Mouse (Mus musculus): ENCODE measurements at regions not wholly inside any gene's neighbourhood (a gene's known extent, or its start where the extent isn't known, plus 50 kb on each side); places are given as distances from the start of the nearest gene placed in this dataset. TPM values are rescaled to one million over a fixed set of nuclear protein-coding genes. Genes with fewer than 3 reads are reported as not detected.
A peak's percentile ranks its signal among the peaks of the same experiment; 100 is the strongest.

DNA sequence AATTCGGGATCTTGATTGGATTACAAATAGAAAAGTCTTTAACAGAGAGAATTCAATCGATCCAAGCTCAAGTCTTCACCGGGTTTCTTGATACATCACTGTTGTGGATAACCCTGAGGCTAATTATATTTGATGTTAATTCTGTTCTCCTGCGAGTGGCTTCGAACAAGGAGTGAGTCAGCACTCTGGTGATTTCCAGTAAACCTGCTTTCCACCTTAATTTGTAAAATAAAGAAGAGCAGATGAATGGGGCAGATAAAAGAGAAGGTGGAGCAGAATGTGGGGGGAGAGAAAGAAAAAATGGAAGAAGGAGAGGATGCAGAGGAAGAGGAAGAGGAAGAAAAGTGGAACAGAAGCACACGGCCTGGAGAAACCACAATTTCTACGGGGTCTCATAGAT lies 137.5 kb upstream of the Tll1 start:
- DNase-seq (ENCODE audit: low spot score in 2 of 2) = no peak

DNA sequence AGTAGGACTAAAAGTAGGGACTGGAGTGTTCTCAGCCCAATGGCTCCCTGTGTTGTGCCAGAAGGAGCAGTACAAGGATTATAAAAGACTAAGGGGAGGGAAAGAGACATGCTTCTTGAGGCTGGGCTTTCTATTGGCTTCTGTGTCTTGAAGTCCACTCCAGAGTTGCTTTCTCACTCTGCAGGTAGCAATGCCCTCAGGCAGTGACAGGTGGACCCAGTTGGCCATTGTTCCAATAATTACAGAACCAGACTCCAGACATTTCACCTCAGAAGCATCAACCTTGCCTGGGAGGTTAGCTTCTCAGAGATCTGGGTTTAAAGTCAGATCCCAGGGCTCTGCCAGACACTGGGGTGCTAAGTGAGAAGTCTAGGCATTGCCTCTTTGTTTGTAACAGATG lies 136.3 kb upstream of the Tll1 start:
- no peak for DNase-seq (ENCODE audit: low spot score in 2 of 2)

DNA sequence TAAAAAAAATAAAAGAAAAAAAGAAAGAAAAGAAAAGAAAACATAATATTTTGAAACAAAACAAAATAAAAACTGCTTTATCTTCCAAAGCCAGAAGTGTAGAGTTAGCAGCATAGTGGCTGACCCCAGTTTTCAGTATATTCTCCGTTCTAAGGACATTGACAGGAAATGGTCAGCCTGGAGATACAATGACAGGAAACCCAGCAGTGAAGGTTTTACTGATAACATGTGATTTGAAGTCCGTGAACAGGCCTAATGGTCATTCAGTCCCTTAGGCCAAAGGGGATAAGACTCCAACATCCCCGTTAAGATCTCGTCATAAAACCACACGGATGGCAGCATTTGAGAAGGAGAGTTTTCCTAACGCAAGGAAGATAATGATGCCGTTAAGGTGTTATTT lies 131.3 kb upstream of the Tll1 start:
- DNase-seq (ENCODE audit: low spot score in 2 of 2) = no peak

- DNase-seq (ENCODE audit: low spot score in 2 of 2) = no peak
These were observed 130.5 kb upstream of the Tll1 start for GRCm38 (mm10) chr8:64336546-64336945.

DNA sequence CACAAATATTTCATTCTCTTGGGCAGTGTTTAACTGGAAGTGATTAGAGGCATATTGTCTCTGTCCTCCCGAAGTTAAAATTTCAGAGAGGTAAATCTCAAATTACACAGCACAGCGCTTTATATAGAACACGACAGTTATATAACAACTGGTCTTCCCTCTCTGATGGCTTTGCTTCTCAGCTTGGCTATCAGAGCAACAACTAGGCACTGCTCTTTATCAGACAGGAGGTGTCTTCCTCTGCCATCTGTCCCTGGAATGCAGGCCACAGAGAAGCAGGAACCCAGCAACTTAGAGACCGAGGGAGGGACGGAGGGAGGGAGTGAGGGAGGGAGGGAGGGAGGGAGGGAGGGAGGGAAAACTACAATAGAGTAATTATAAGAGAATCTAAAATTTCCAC lies 129.4 kb upstream of the Tll1 start:
- no peak for DNase-seq (ENCODE audit: low spot score in 2 of 2)

GRCm38 (mm10) chr8:64323985-64324384 lies 117.9 kb upstream of the Tll1 start:
- no peak for DNase-seq (ENCODE audit: low spot score in 2 of 2)

DNA sequence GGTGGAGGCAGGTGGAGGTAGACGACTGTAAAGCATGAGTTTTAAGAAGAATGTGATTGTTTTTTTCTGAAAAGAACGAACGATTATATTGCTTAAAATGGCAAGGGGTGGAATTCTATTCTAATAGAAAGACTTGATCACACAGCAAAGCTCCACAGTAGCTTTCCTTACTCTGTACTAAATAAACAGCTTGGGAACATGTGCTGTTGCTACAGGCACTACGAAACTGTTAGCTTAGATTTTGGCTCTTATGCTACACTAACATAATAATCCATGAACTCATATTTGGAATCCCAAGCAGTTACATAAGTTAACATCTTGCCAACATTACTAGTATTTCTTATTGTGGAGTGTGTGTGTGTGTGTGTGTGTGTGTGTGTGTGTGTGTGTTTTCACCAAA lies 114.3 kb upstream of the Tll1 start:
- no peak for DNase-seq (ENCODE audit: low spot score in 2 of 2)

DNA sequence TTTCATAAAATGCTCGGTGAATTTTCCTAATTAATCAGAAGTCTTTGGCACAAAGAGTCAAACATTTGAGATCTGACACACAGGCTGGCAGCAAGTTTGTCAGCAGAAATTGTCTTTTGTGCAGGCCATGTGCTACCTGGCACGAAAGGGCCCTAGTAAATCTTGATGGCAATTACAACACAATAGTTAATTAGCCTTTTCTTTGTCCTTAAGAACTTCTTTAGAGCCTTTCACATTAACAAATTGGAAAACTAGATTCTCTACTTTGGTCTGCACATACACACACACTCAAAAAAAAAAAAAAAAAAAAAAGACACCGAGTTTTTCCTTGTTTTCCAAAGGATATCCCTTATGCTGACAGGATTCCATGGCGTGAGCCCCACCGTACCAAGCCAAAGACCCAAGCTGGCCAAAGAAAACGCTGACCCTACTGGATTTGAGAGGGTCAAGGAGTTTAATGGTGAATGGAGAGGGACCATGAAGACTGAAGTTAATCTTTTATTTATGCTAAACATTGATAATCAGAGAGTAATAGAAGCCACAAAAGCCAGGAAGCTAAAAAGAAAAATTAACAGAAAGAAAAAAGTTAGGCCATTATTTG lies 113.2 kb upstream of the Tll1 start:
- DNase-seq (ENCODE audit: low spot score in 2 of 2) = no peak

- DNase-seq (ENCODE audit: low spot score in 2 of 2) = peak in 1 of 2 experiments; percentile 13
These were observed 112.6 kb upstream of the Tll1 start for GRCm38 (mm10) chr8:64318524-64319219.

GRCm38 (mm10) chr8:64317815-64318214 lies 111.7 kb upstream of the Tll1 start:
- DNase-seq (ENCODE audit: low spot score in 2 of 2) = no peak

DNA sequence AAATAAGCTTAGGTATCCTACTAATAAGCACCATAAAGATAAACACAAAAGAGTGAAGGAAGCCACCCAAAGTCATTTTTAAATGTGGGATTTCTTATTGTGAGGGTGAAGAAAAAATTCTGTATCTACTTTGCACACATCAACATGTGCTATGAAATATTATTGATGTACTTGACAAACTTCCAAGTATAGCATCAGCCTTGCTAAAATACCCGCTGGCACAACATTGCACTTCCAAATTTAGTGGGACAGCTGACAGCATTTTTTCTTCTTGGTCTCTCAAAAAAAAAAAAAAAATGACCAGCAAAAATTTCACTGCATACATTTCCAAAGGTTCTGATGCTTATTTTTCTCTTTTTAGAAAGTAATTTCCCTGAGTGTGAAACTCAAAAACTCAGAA lies 101.9 kb upstream of the Tll1 start:
- no peak for DNase-seq (ENCODE audit: low spot score in 2 of 2)

DNA sequence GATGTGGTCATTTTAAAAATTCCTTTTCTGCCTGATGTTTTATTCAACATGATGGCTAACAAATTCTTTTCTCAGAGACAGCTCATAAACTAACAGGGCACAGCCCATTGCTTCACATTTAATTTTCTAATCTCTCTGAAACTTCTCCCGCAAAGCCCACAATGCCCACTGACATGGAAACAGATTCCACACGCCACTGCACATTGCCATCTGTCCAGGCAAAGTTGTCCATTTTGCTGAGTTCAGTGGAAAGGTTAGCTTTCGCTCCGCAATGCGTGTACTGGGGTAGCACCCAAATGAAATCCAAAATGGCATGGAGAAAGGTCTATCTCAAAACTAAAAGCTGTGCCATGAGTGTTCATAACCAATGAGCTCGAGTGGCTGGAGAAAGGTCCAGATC lies 76.7 kb upstream of the Tll1 start:
- no peak for DNase-seq (ENCODE audit: low spot score in 2 of 2)

- DNase-seq (ENCODE audit: low spot score in 2 of 2) = no peak
These were observed 75.5 kb upstream of the Tll1 start for GRCm38 (mm10) chr8:64281598-64281997.

DNA sequence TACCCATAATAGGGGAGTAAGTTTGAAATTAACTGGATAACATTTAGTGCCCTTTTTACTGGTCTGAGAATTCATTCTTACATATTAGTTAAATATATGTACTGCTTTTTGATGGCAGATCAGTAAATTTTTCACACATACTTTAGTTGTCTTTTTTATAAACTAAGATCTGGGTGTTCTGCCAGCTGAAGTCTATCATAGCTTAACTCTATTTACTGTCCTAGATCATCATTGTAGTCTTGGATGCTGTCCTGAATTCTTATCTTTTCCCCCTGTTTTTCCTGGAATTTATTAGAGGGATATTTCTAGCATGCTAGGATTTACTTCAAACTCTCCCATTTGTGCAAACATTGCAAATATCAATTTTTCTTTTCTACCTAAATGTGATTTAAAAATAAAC lies 74.3 kb upstream of the Tll1 start:
- DNase-seq (ENCODE audit: low spot score in 2 of 2) = no peak

GRCm38 (mm10) chr8:64276058-64276457 lies 70.0 kb upstream of the Tll1 start:
- DNase-seq (ENCODE audit: low spot score in 2 of 2) = no peak

GRCm38 (mm10) chr8:64265304-64265945 lies 59.4 kb upstream of the Tll1 start:
- DNase-seq (ENCODE audit: low spot score in 2 of 2) = no peak

Small RNAs in the stretch of these regions (microRNA-seq; reads per million reads assigned to microRNA genes)
- gene Mir710 = not detected
